Mouse (Mus musculus): ENCODE measurements around the gene Sf3b3. TPM values are rescaled to one million over a fixed set of nuclear protein-coding genes. Genes with fewer than 3 reads are reported as not detected.

Gene Sf3b3
- total and polyA plus RNA-seq, 2 experiments, result 12.1 to 20.6 TPM

- WGBS, result 83% methylated on average over 7 of the region's 7 CpGs
Measured at GRCm38 (mm10) chr8:110813081-110813812, 33.3 kb downstream of the Sf3b3 start.

GRCm38 (mm10) chr8:110812349-110813080 is 34.1 kb downstream of the Sf3b3 start:
- 94% methylated on average over 7 of the region's 7 CpGs for WGBS

More at GRCm38 (mm10) chr8:110813081-110813812, 33.3 kb downstream of the Sf3b3 start:
- H3K4me1 ChIP-seq (ENCODE audit: control insufficient read depth, insufficient read depth, low read length), result no peaks in the 10 kb centered on the region
- no peak overlapping the region for H3K27ac ChIP-seq (replicated peaks; ENCODE audit: insufficient read depth, low read depth, low read length)
- no peak overlapping the region for H3K4me3 ChIP-seq (ENCODE audit: insufficient read depth, low read depth, low read length)
- TF ChIP-seq CTCF (IDR thresholded peaks at IDR 0.05; ENCODE audit: low read depth, low read length) (no peak), POLR2A (IDR thresholded peaks at IDR 0.05; ENCODE audit: extremely low read depth, insufficient read depth, low read length) (no peak)
- no peak for DNase-seq (ENCODE audit: extremely low read depth, low read depth, low spot score)
- H3K9ac ChIP-seq (ENCODE audit: low read depth, low read length), result no peak overlapping the region
- H3K36me3 ChIP-seq (ENCODE audit: control insufficient read depth, insufficient read depth, low read length), result peaks cover 88% of the 10 kb centered on the region
- no peaks in the 10 kb centered on the region for H3K27me3 ChIP-seq (ENCODE audit: control insufficient read depth, insufficient read depth, low read length)
- no peaks in the 10 kb centered on the region for H3K79me2 ChIP-seq (ENCODE audit: control insufficient read depth, insufficient read depth, low read length)

GRCm38 (mm10) chr8:110811793-110812192 is 34.8 kb downstream of the Sf3b3 start:
- no peak overlapping the region for H3K9ac ChIP-seq (ENCODE audit: low read depth, low read length)
- WGBS, result 87% methylated on average over 7 of the region's 7 CpGs
- no peak for DNase-seq (ENCODE audit: extremely low read depth, low read depth, low spot score)
- H3K36me3 ChIP-seq (ENCODE audit: control insufficient read depth, insufficient read depth, low read length), result peaks cover 74% of the 10 kb centered on the region
- no peaks in the 10 kb centered on the region for H3K27me3 ChIP-seq (ENCODE audit: control insufficient read depth, insufficient read depth, low read length)
- no peak overlapping the region for H3K4me3 ChIP-seq (ENCODE audit: insufficient read depth, low read depth, low read length)
- H3K79me2 ChIP-seq (ENCODE audit: control insufficient read depth, insufficient read depth, low read length), result no peaks in the 10 kb centered on the region
- H3K4me1 ChIP-seq (ENCODE audit: control insufficient read depth, insufficient read depth, low read length), result no peaks in the 10 kb centered on the region
- TF ChIP-seq CTCF (IDR thresholded peaks at IDR 0.05; ENCODE audit: low read depth, low read length) (no peak), POLR2A (IDR thresholded peaks at IDR 0.05; ENCODE audit: extremely low read depth, insufficient read depth, low read length) (no peak)
- no peak overlapping the region for H3K27ac ChIP-seq (replicated peaks; ENCODE audit: insufficient read depth, low read depth, low read length)

More at GRCm38 (mm10) chr8:110812349-110813080, 34.1 kb downstream of the Sf3b3 start:
- TF ChIP-seq POLR2A (IDR thresholded peaks at IDR 0.05; ENCODE audit: extremely low read depth, insufficient read depth, low read length) (no peak), CTCF (IDR thresholded peaks at IDR 0.05; ENCODE audit: low read depth, low read length) (no peak)
- H3K4me3 ChIP-seq (ENCODE audit: insufficient read depth, low read depth, low read length), result no peak overlapping the region
- H3K9ac ChIP-seq (ENCODE audit: low read depth, low read length), result no peak overlapping the region
- H3K79me2 ChIP-seq (ENCODE audit: control insufficient read depth, insufficient read depth, low read length), result no peaks in the 10 kb centered on the region
- H3K36me3 ChIP-seq (ENCODE audit: control insufficient read depth, insufficient read depth, low read length), result peaks cover 81% of the 10 kb centered on the region
- H3K27me3 ChIP-seq (ENCODE audit: control insufficient read depth, insufficient read depth, low read length), result no peaks in the 10 kb centered on the region
- H3K4me1 ChIP-seq (ENCODE audit: control insufficient read depth, insufficient read depth, low read length), result no peaks in the 10 kb centered on the region
- no peak overlapping the region for H3K27ac ChIP-seq (replicated peaks; ENCODE audit: insufficient read depth, low read depth, low read length)
- DNase-seq (ENCODE audit: extremely low read depth, low read depth, low spot score), result no peak

GRCm38 (mm10) chr8:110811116-110811515 is 35.5 kb downstream of the Sf3b3 start:
- Histone ChIP-seq H3K36me3 (ENCODE audit: control insufficient read depth, insufficient read depth, low read length) (peaks cover 68% of the 10 kb centered on the region), H3K9ac (ENCODE audit: low read depth, low read length) (no peak overlapping the region), H3K4me1 (ENCODE audit: control insufficient read depth, insufficient read depth, low read length) (no peaks in the 10 kb centered on the region), H3K4me3 (ENCODE audit: insufficient read depth, low read depth, low read length) (no peak overlapping the region), H3K27me3 (ENCODE audit: control insufficient read depth, insufficient read depth, low read length) (no peaks in the 10 kb centered on the region), H3K27ac (replicated peaks; ENCODE audit: insufficient read depth, low read depth, low read length) (no peak overlapping the region), H3K79me2 (ENCODE audit: control insufficient read depth, insufficient read depth, low read length) (no peaks in the 10 kb centered on the region)
- no peak for TF ChIP-seq CTCF (IDR thresholded peaks at IDR 0.05; ENCODE audit: low read depth, low read length)
- TF ChIP-seq POLR2A (IDR thresholded peaks at IDR 0.05; ENCODE audit: extremely low read depth, insufficient read depth, low read length), result no peak
- no peak for DNase-seq (ENCODE audit: extremely low read depth, low read depth, low spot score)
- 93% methylated on average over 3 of the region's 3 CpGs for whole genome bisulfite sequencing

GRCm38 (mm10) chr8:110810481-110811065 is 36.0 kb downstream of the Sf3b3 start:
- Histone ChIP-seq H3K9ac (ENCODE audit: low read depth, low read length) (no peak overlapping the region), H3K27ac (replicated peaks; ENCODE audit: insufficient read depth, low read depth, low read length) (no peak overlapping the region), H3K27me3 (ENCODE audit: control insufficient read depth, insufficient read depth, low read length) (no peaks in the 10 kb centered on the region), H3K4me1 (ENCODE audit: control insufficient read depth, insufficient read depth, low read length) (no peaks in the 10 kb centered on the region), H3K4me3 (ENCODE audit: insufficient read depth, low read depth, low read length) (no peak overlapping the region), H3K36me3 (ENCODE audit: control insufficient read depth, insufficient read depth, low read length) (peaks cover 63% of the 10 kb centered on the region), H3K79me2 (ENCODE audit: control insufficient read depth, insufficient read depth, low read length) (no peaks in the 10 kb centered on the region)
- WGBS, result 86% methylated on average over 7 of the region's 7 CpGs
- no peak for DNase-seq (ENCODE audit: extremely low read depth, low read depth, low spot score)
- no peak for TF ChIP-seq CTCF (IDR thresholded peaks at IDR 0.05; ENCODE audit: low read depth, low read length)
- no peak for TF ChIP-seq POLR2A (IDR thresholded peaks at IDR 0.05; ENCODE audit: extremely low read depth, insufficient read depth, low read length)

Measured in liver, adult 2 months (tissue).